Mouse (Mus musculus): ENCODE data around the gene Prss50.

DNA sequence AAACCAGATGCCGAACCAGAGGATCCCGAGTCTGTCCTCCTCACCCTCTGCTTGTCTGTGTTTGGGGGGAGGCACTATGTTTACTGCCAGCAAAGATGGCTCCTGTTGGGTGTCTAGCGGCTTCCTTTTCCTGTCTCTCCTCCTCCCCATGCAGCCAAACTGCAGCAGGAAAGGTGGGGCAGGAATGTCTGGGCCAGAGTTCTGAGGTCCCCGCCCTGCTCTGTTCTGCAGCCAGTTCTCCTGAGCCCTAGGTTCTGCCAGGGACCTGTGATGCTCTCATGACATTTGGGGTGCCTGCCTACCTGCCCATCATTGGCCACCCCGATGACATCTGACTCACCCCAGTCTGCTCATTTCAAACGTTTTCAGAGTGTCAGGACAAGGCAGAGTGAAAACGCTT, 24.2 kb downstream of the Prss50 start:
- TF ChIP-seq CTCF (IDR thresholded peaks at IDR 0.05; ENCODE audit: low read depth), result no peak
- no peak for TF ChIP-seq EP300 (IDR thresholded peaks at IDR 0.05; ENCODE audit: low read depth)
